Mouse (Mus musculus) thymus, adult 2 months (tissue): ENCODE results near the gene B3gnt3. TPM values are rescaled to one million over a fixed set of nuclear protein-coding genes. Genes with fewer than 3 reads are reported as not detected.

Experiments used
- DNase-seq: peaks from one replicate; pipeline ENCODE4 v3.0.0; 2021
- H3K27ac ChIP-seq: fragments of 200-500 bp; 2 replicates; pipeline ENCODE4 v1.5.1; 2012; ENCODE audit warnings: low read length, control low read depth; ENCODE audit not compliant: control insufficient read depth, insufficient read depth
- H3K27me3 ChIP-seq: fragments of 200-500 bp; 2 replicates; pipeline ENCODE4 v1.6.1; 2012; ENCODE audit warnings: mild to moderate bottlenecking, low read length, moderate library complexity, mixed read lengths; ENCODE audit not compliant: control insufficient read depth, insufficient read depth
- H3K36me3 ChIP-seq: fragments of 200-500 bp; 2 replicates; pipeline ENCODE4 v1.6.1; 2012; ENCODE audit warnings: mild to moderate bottlenecking, low read length, moderate library complexity; ENCODE audit not compliant: control insufficient read depth, insufficient read depth
- H3K4me1 ChIP-seq: fragments of 200-500 bp; replicated peaks from 2 replicates; pipeline ENCODE4 v1.6.1; 2012; ENCODE audit warnings: low read length; ENCODE audit not compliant: control insufficient read depth, insufficient read depth
- H3K4me3 ChIP-seq: fragments of 200-500 bp; 2 replicates; pipeline ENCODE4 v1.5.1; 2012; ENCODE audit warnings: mild to moderate bottlenecking, low read length, control low read depth, moderate library complexity; ENCODE audit not compliant: control insufficient read depth, insufficient read depth
- CTCF ChIP-seq: fragments of 200-500 bp; IDR thresholded peaks from 2 replicates; pipeline ENCODE4 v1.5.1; 2012; ENCODE audit warnings: mild to moderate bottlenecking, control low read depth, low read length, moderate library complexity, borderline replicate concordance; ENCODE audit not compliant: control insufficient read depth, poor library complexity, insufficient read depth; ENCODE audit errors: extremely low read depth
- POLR2A ChIP-seq: fragments of 200-500 bp; IDR thresholded peaks from 2 replicates; pipeline ENCODE4 v1.6.1; 2012; ENCODE audit warnings: mild to moderate bottlenecking, low read length, control low read depth, moderate library complexity; ENCODE audit not compliant: control insufficient read depth, poor library complexity, insufficient read depth; ENCODE audit errors: extremely low read depth
- WGBS: fragments of 180-500 bp; shearing (Covaris S2); methylation state at CpG from one replicate; pipeline ENCODE4 v1.1.7; 2018; 5-methylcytosine and 5-hydroxymethylcytosine counted together
- polyA plus RNA-seq: library from polyadenylated mRNA; depleted of rRNA; stranded (reverse); fragments of >200 nt; gene quantifications from 2 replicates; pipeline ENCODE4 v1.2.3, GENCODE M21; 2012

B3gnt3 gene
- polyA plus RNA-seq, 1 experiment, result 6.9 TPM

GRCm38 (mm10) chr8:71723047-71723551 is 21.5 kb upstream of the B3gnt3 start:
- 3% methylated on average over 14 of the region's 14 CpGs for WGBS
- TF ChIP-seq CTCF (no peak), POLR2A (peak; percentile 69; the same call in 1 of the 2 replicates)
- Histone ChIP-seq H3K4me1 (peaks cover 51% of the 10 kb centered on the region), H3K27me3 (no peaks in the 10 kb centered on the region), H3K27ac (peak overlapping the region; percentile 94), H3K4me3 (peak overlapping the region; percentile 89), H3K36me3 (peaks cover 7% of the 10 kb centered on the region; the same call in 1 of the 2 replicates)
- peak; percentile 86 for DNase-seq

DNA sequence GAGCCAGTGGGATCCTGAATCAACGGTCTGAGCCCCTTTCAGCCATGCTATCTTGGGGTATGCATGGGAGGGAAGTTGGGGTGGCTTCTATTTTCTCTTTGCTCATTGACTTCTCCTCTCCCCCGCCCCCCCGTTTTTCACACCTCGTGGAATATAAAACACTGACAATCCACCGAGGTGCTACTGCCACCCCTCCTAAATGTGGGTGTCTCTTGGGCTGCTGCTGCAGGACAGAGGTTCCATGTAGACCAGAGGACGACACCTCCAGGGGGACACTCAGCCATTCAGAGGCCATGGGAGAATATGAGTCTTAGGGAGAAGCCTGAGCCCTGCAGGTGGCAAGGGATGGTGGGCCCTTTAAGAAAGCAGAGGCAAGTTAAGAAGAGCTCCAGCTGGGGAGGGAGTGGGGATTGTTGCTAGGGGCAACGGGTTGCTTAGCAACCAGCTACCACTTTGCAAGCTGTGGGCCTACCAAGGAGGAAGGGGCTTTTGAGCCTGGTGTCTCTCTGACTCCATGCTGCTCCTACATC is 18.4 kb upstream of the B3gnt3 start:
- Histone ChIP-seq H3K36me3 (peaks cover 35% of the 10 kb centered on the region), H3K27me3 (no peaks in the 10 kb centered on the region), H3K4me1 (peaks cover 45% of the 10 kb centered on the region), H3K4me3 (no peak overlapping the region), H3K27ac (no peak overlapping the region)
- 87% methylated on average over 7 of the region's 7 CpGs for WGBS
- peak; percentile 56 for DNase-seq
- TF ChIP-seq CTCF, result no peak

- no peak for DNase-seq
- H3K36me3 ChIP-seq, result peaks cover 43% of the 10 kb centered on the region
- peaks cover 37% of the 10 kb centered on the region for H3K4me1 ChIP-seq
- H3K27ac ChIP-seq, result no peak overlapping the region
- 92% methylated on average over 4 of the region's 4 CpGs for WGBS
- TF ChIP-seq POLR2A, result no peak
- TF ChIP-seq CTCF, result no peak
- H3K4me3 ChIP-seq, result no peak overlapping the region
- no peaks in the 10 kb centered on the region for H3K27me3 ChIP-seq
Measured at GRCm38 (mm10) chr8:71719218-71719617, 17.6 kb upstream of the B3gnt3 start.

DNA sequence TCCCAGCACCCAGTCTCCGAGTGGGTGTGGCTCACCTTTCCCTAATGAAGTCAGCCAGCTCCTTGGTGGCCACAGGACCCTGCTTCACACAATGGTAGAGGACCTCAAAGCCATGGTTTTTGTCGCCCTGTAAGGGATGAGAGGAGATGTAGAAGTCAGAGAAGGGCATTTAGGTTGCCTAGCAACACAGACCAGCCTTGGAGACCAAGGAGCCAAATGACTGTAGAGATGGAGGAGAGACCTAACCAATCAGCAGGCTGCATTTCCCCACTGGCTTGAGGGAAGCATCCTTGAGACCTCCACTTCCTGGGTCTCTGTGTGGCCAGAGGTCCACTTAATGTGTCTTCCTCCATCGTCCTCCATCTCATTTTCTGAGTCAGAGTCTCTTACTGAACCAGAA is 16.7 kb upstream of the B3gnt3 start:
- Histone ChIP-seq H3K27ac (no peak overlapping the region), H3K27me3 (no peaks in the 10 kb centered on the region), H3K4me3 (no peak overlapping the region), H3K4me1 (peaks cover 30% of the 10 kb centered on the region), H3K36me3 (peaks cover 52% of the 10 kb centered on the region)
- TF ChIP-seq CTCF (no peak), POLR2A (no peak)
- WGBS, result 90% methylated on average over 3 of the region's 3 CpGs
- no peak for DNase-seq

DNA sequence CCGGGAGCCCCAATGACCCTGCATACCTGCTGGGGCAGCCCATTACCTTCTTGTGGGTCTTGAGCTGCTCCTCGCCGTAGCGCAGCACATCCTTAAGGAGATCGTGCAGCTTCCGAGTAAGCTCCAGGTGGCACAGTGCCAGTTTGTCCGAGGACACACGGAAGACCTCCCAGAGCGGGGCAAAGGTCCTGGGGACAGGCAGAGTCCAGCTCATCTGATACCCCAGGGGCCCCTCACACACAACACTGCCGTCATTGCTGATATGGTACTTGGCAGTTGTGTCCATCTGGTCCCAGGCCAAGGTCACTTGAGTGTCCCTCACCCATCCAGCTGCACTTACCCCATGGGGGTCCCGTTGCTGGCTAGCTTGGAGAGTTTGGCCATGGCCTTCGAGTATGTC is 15.5 kb upstream of the B3gnt3 start:
- WGBS, result 95% methylated on average over 12 of the region's 12 CpGs
- no peak for TF ChIP-seq POLR2A
- TF ChIP-seq CTCF, result no peak
- H3K27ac ChIP-seq, result no peak overlapping the region
- H3K4me1 ChIP-seq, result peaks cover 20% of the 10 kb centered on the region
- DNase-seq, result no peak
- H3K36me3 ChIP-seq, result peaks cover 63% of the 10 kb centered on the region
- no peaks in the 10 kb centered on the region for H3K27me3 ChIP-seq
- no peak overlapping the region for H3K4me3 ChIP-seq

DNA sequence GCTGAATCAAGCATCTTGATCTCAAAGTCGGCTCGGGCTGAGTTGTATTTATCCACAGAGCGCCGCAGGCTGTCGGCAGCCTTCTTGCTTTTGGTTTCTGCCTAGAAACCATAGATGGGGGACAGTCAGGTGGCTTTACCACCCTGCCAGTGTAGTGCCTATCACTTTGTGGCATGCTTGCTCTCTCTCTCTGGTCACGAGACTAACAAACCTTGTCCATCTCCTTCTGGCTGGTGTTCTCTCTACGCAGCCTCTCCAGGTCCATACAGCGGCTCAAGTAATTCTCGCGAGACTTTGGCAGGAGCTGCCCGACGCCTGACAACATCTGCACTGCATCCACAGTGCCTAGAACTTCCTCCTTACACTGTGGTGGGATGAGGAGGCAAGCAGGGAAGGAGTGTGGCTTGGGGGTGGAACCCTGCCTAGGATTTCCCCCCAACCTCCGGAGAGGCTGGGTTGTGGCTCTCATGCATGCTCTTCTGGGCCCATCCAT is 15.0 kb upstream of the B3gnt3 start:
- H3K4me1 ChIP-seq, result peaks cover 16% of the 10 kb centered on the region
- H3K4me3 ChIP-seq, result no peak overlapping the region
- H3K27ac ChIP-seq, result no peak overlapping the region
- TF ChIP-seq POLR2A (no peak), CTCF (no peak)
- WGBS, result 95% methylated on average over 13 of the region's 13 CpGs
- no peaks in the 10 kb centered on the region for H3K27me3 ChIP-seq
- H3K36me3 ChIP-seq, result peaks cover 68% of the 10 kb centered on the region
- DNase-seq, result no peak

DNA sequence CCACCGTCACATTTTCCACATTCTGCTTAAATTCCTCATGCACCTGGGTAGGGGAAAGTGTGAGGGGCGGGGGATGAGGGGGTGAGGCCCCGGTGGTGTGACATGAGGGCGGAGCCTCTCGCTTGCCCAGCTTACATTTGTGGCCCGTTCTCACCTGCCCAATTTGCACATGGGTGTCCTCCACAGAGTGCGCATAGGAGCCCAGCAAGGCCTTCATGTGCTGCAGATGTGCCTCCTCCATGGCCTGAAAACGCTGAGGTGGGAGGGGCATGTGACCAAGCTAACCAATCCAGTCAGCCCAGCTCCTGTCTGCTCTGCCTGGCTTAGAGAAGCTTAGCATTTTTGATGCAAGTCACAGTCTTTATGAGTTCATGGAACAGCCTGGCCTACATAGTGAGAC is 13.9 kb upstream of the B3gnt3 start:
- no peak for TF ChIP-seq CTCF
- no peak for TF ChIP-seq POLR2A
- Histone ChIP-seq H3K4me3 (no peak overlapping the region), H3K27ac (no peak overlapping the region), H3K36me3 (peaks cover 74% of the 10 kb centered on the region), H3K27me3 (no peaks in the 10 kb centered on the region), H3K4me1 (peaks cover 6% of the 10 kb centered on the region)
- DNase-seq, result no peak
- 84% methylated on average over 8 of the region's 8 CpGs for WGBS
